Mouse (Mus musculus) liver, adult 2 months (tissue): Measurements from ENCODE around the gene Ramp1. TPM values are rescaled to one million over a fixed set of nuclear protein-coding genes. Genes with fewer than 3 reads are reported as not detected.

Source experiments
- DNase-seq: peaks from one replicate; pipeline ENCODE4 v3.0.0-alpha.2; 2011; ENCODE audit warnings: low read depth, low spot score; ENCODE audit errors: extremely low read depth
- H3K27ac ChIP-seq: fragments of 200-500 bp; replicated peaks from 2 replicates; pipeline ENCODE4 v1.5.1; 2012; ENCODE audit warnings: low read depth, mild to moderate bottlenecking, control low read depth, inconsistent platforms, low read length; ENCODE audit not compliant: insufficient read depth
- H3K27me3 ChIP-seq: fragments of 200-500 bp; 2 replicates; pipeline ENCODE4 v1.6.1; 2012; ENCODE audit warnings: mild to moderate bottlenecking, moderate library complexity, low read length, inconsistent platforms; ENCODE audit not compliant: control insufficient read depth, insufficient read depth
- H3K36me3 ChIP-seq: fragments of 200-500 bp; 2 replicates; pipeline ENCODE4 v1.6.1; 2012; ENCODE audit warnings: low read length, inconsistent platforms; ENCODE audit not compliant: control insufficient read depth, insufficient read depth
- H3K4me1 ChIP-seq: fragments of 200-500 bp; 2 replicates; pipeline ENCODE4 v1.6.1; 2011; ENCODE audit warnings: low read length; ENCODE audit not compliant: control insufficient read depth, insufficient read depth
- H3K4me3 ChIP-seq: fragments of 200-500 bp; 2 replicates; pipeline ENCODE4 v1.5.1; 2011; ENCODE audit warnings: low read depth, mild to moderate bottlenecking, control low read depth, low read length, moderate library complexity; ENCODE audit not compliant: insufficient read depth
- H3K79me2 ChIP-seq: fragments of 200-500 bp; 2 replicates; pipeline ENCODE4 v1.6.1; 2012; ENCODE audit warnings: inconsistent platforms, mild to moderate bottlenecking, low read length, moderate library complexity; ENCODE audit not compliant: control insufficient read depth, insufficient read depth
- H3K9ac ChIP-seq: fragments of 200-500 bp; 2 replicates; pipeline ENCODE4 v1.6.1; 2012; ENCODE audit warnings: low read depth, mild to moderate bottlenecking, control low read depth, inconsistent platforms, low read length
- CTCF ChIP-seq: fragments of 200-500 bp; IDR thresholded peaks from 2 replicates; pipeline ENCODE4 v1.5.1; 2011; ENCODE audit warnings: low read depth, low read length, control low read depth
- POLR2A ChIP-seq: fragments of 200-500 bp; IDR thresholded peaks from 2 replicates; pipeline ENCODE4 v1.6.1; 2011; ENCODE audit warnings: low read length, control low read depth; ENCODE audit not compliant: insufficient read depth; ENCODE audit errors: extremely low read depth
- WGBS: fragments of 180-500 bp; shearing (Covaris S2); methylation state at CpG from one replicate; pipeline ENCODE4 v1.1.7; 2018; 5-methylcytosine and 5-hydroxymethylcytosine counted together
- polyA plus RNA-seq: library from polyadenylated mRNA; depleted of rRNA; stranded (reverse); fragments of >200 nt; gene quantifications from 2 replicates; pipeline ENCODE4 v1.2.3, GENCODE M21; 2012
- total RNA-seq: library from RNA; depleted of rRNA; stranded (reverse); fragments of >200 nt; gene quantifications from 2 replicates; pipeline ENCODE4 v1.2.3, GENCODE M21; 2014

Gene Ramp1
- total and polyA plus RNA-seq, 2 experiments: 3.6 to 6.3 TPM

DNA sequence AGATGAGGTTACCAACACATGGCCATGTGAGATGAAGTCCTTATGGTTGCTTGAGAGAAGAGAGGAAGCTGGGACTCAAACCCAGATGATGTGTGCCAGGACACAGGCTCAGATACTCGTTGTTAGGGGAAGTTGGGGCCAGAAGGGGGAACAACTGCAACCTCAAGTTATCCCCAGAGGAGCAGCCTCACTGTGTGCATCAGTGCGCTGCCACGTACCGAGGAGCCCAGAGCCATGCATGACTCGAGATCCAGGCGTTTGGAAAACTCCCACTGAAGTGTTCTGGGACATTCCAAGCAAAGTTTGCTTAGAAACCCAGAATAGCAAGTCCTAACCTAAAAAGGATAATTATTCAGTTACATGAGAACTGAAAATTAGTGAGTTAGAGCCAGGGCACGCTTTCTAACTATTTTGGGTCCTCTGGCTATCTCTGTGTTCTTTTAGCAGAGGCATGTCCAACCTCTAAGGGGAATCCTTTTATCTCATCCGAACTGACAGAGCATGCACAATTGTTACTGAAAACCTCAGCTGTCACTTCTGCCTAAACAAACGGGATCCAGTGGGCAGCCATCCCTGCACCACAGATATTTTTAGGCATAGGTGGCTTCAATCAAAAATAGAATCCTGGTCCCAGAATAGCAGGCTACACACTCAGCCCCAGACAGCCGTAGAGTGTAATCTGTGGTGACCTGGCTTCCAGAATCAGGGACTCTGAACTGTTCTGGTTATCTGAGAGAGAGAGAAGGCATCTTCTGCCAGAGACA lies 37.1 kb downstream of the Ramp1 start:
- Histone ChIP-seq H3K27ac (peak overlapping the region; percentile 36; the same call in 1 of the 2 replicates), H3K27me3 (no peaks in the 10 kb centered on the region), H3K4me1 (no peaks in the 10 kb centered on the region), H3K4me3 (no peak overlapping the region), H3K36me3 (no peaks in the 10 kb centered on the region), H3K79me2 (no peaks in the 10 kb centered on the region), H3K9ac (no peak overlapping the region)
- TF ChIP-seq CTCF (no peak), POLR2A (no peak)
- peak; percentile 21 for DNase-seq
- 64% methylated on average over 10 of the region's 10 CpGs for WGBS

DNA sequence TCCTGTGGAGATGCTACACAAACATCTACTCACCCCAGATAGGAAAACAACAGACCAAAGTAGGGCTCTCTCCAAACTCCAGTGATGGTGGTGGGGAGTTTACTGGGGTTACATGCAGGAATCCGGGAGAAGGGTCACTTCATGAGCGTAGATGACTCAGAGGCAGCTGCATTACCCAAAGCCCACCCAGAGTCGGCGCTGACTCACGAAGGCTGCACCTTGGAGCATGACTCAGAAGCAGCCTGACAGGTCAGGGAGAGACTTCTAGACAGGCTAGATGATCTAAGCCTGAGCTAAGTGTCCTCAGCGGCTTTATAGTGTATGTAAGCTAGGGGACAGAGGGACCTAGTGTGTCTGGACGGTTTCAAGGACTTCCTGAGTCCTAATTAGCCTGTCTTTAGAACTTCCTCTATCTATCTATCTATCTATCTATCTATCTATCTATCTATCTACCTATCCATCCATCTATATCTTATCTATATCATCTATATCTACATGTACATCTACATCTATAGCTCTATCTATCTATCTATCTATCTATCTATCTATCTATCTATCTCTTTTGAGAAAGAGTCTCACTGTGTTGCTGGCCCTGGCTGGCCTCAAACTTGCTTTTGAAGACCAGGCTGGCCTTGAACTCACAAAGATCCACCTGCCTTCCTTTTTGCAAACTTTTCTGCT lies 40.2 kb downstream of the Ramp1 start:
- no peaks in the 10 kb centered on the region for H3K4me1 ChIP-seq
- H3K36me3 ChIP-seq: no peaks in the 10 kb centered on the region
- H3K27me3 ChIP-seq: no peaks in the 10 kb centered on the region
- H3K9ac ChIP-seq: no peak overlapping the region
- 88% methylated on average over 7 of the region's 7 CpGs for WGBS
- H3K4me3 ChIP-seq: no peak overlapping the region
- no peak for TF ChIP-seq CTCF
- no peak for TF ChIP-seq POLR2A
- no peaks in the 10 kb centered on the region for H3K79me2 ChIP-seq
- no peak overlapping the region for H3K27ac ChIP-seq
- no peak for DNase-seq

DNA sequence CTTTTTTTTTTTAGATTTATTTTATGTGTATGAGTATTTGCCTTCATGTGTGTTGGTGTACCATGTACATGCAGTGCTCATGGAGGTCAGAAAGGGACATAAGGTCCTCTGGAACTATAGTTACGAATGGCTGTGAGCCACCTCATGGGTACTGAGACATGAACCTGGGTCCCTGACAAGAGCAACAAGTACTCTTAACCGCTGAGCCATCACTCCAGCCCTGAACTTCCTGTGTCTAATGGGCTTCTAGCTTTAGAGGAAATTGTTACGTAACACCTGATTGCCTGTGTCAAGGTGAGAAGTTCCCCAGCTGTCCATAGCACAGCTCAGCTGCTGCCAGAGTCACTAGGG lies 40.7 kb downstream of the Ramp1 start:
- H3K9ac ChIP-seq: no peak overlapping the region
- no peak overlapping the region for H3K27ac ChIP-seq
- H3K79me2 ChIP-seq: no peaks in the 10 kb centered on the region
- DNase-seq: no peak
- 68% methylated on average over 3 of the region's 3 CpGs for WGBS
- H3K4me1 ChIP-seq: no peaks in the 10 kb centered on the region
- no peak overlapping the region for H3K4me3 ChIP-seq
- H3K27me3 ChIP-seq: no peaks in the 10 kb centered on the region
- no peaks in the 10 kb centered on the region for H3K36me3 ChIP-seq
- TF ChIP-seq POLR2A: no peak
- no peak for TF ChIP-seq CTCF

DNA sequence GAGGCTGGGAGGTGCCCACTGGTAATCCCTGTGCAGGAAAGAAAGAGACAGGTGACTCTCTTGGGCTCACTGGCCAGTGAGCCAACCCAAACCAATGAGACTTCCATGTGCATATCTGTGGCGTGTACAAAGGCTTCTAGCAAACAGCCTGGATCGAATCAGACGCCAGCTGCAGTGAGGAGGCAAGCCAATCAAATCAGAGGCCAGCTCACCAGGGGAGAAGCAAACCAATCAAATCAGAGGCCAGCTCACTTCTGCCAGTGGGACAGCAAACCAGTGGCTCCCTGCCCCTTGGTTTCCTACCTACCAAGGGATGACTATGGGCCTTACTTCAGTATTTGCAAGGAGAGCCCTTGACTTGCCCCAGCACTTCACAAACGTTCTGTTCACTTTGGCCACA lies 46.9 kb downstream of the Ramp1 start:
- no peak for TF ChIP-seq POLR2A
- no peaks in the 10 kb centered on the region for H3K4me1 ChIP-seq
- H3K79me2 ChIP-seq: no peaks in the 10 kb centered on the region
- H3K27me3 ChIP-seq: no peaks in the 10 kb centered on the region
- DNase-seq: no peak
- H3K4me3 ChIP-seq: no peak overlapping the region
- H3K27ac ChIP-seq: no peak overlapping the region
- H3K9ac ChIP-seq: no peak overlapping the region
- no peaks in the 10 kb centered on the region for H3K36me3 ChIP-seq
- WGBS: 93% methylated on average over 4 of the region's 4 CpGs

DNA sequence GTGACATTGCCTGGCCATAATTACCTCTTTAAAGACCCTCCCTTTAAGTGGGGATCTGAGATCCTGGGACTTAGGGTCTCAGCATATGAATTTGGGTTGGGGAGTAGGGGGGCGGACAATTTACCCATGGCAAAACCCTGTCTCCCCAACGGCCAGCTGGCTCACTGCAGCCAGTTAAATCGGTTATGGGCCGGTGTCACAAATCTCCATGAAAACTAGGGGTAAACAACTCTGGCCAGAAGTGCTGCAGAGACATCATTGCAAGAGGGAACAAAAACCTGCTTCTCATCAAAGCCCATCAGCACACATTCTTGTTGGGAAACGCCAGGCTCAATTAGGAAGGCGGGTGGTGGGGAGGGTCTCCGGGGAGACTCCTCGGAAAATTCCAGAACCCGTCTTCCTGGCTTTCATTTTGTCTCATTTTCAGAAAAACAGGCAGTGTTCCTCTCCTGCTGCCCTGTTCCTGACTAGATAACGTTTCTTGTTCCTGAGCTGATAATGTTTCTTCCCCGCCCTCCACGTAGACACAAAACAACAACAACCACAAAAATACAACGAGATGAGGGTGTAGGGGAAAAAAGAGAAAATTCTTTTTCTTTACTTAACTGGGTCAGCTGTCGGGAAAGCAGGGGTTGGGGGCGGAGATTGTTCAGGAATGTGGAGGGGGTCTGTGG lies 47.9 kb downstream of the Ramp1 start:
- WGBS: 68% methylated on average over 15 of the region's 15 CpGs

DNA sequence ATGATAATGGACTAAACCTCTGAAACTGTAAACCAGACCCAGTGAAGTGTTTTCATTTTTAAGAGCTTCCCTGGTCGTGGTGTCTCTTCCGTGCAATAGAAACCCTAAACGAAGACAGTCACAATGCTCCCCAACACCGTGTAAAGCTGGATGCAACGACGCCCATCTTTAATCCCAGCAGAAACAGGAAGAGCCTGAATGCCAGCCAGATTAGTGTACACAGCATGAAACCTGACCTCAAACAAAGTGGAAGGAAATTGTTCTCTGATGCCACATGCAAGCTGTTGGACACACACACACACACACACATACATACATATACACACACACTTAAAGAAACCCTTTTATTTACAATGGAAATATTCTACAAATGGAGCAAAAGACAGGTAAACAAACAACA lies 51.5 kb downstream of the Ramp1 start:
- 70% methylated on average over 6 of the region's 6 CpGs for WGBS
- Histone ChIP-seq H3K79me2 (no peaks in the 10 kb centered on the region), H3K27me3 (no peaks in the 10 kb centered on the region), H3K4me3 (no peak overlapping the region), H3K4me1 (no peaks in the 10 kb centered on the region), H3K36me3 (no peaks in the 10 kb centered on the region), H3K9ac (no peak overlapping the region), H3K27ac (no peak overlapping the region)
- no peak for DNase-seq
- TF ChIP-seq CTCF (no peak), POLR2A (no peak)

More for the DNA sequence above, 47.9 kb downstream of the Ramp1 start:
- no peak for TF ChIP-seq CTCF
- TF ChIP-seq POLR2A: no peak
- no peaks in the 10 kb centered on the region for H3K4me1 ChIP-seq
- no peak overlapping the region for H3K4me3 ChIP-seq
- H3K27me3 ChIP-seq: no peaks in the 10 kb centered on the region
- no peaks in the 10 kb centered on the region for H3K36me3 ChIP-seq
- no peak overlapping the region for H3K27ac ChIP-seq
- no peak overlapping the region for H3K9ac ChIP-seq
- no peaks in the 10 kb centered on the region for H3K79me2 ChIP-seq
- DNase-seq: no peak
